Mouse (Mus musculus) spleen, adult 2 months (tissue): ENCODE measurements around the gene Mark3. TPM values are rescaled to one million over a fixed set of nuclear protein-coding genes. Genes with fewer than 3 reads are reported as not detected.
"Not testable (repeated sequence)": the region's sequence is repeated elsewhere in the genome, so short reads cannot be mapped to it uniquely, and the experiment has no call there.

Experiments used
- DNase-seq, 2 experiments: peaks; one replicate each; pipeline versions ENCODE4 v3.0.0 to v3.0.0-alpha.2; 2012 to 2021; ENCODE audit warnings: low spot score in 2 of 2, low read depth in 1 of 2
- H3K27ac ChIP-seq: fragments of 200-500 bp; 2 replicates; pipeline ENCODE4 v1.5.1; 2012; ENCODE audit warnings: low read length, inconsistent platforms; ENCODE audit not compliant: insufficient read depth
- H3K27me3 ChIP-seq: fragments of 200-500 bp; 2 replicates; pipeline ENCODE4 v1.6.1; 2012; ENCODE audit warnings: mild to moderate bottlenecking, moderate library complexity, low read length, inconsistent platforms; ENCODE audit not compliant: control insufficient read depth, insufficient read depth
- H3K36me3 ChIP-seq: fragments of 200-500 bp; 2 replicates; pipeline ENCODE4 v1.6.1; 2012; ENCODE audit warnings: mild to moderate bottlenecking, low read length, inconsistent platforms; ENCODE audit not compliant: control insufficient read depth, insufficient read depth
- H3K4me1 ChIP-seq: fragments of 200-500 bp; 2 replicates; pipeline ENCODE4 v1.6.1; 2011; ENCODE audit warnings: inconsistent platforms; ENCODE audit not compliant: control insufficient read depth, insufficient read depth, insufficient read length
- H3K4me3 ChIP-seq: fragments of 200-500 bp; 2 replicates; pipeline ENCODE4 v1.5.1; 2011; ENCODE audit warnings: mild to moderate bottlenecking, inconsistent platforms; ENCODE audit not compliant: insufficient read depth, insufficient read length; ENCODE audit errors: extremely low read depth
- CTCF ChIP-seq: fragments of 200-500 bp; IDR thresholded peaks from 2 replicates; pipeline ENCODE4 v1.5.1; 2011; ENCODE audit warnings: mild to moderate bottlenecking, inconsistent platforms; ENCODE audit not compliant: insufficient read depth, insufficient read length, insufficient replicate concordance; ENCODE audit errors: extremely low read depth
- POLR2A ChIP-seq: fragments of 200-500 bp; IDR thresholded peaks from 2 replicates; pipeline ENCODE4 v1.6.1; 2011; ENCODE audit warnings: low read depth, low read length, inconsistent platforms
- WGBS: fragments of 180-500 bp; shearing (Covaris S2); methylation state at CpG from one replicate; pipeline ENCODE4 v1.1.7; 2018; 5-methylcytosine and 5-hydroxymethylcytosine counted together
- polyA plus RNA-seq: library from polyadenylated mRNA; depleted of rRNA; stranded (reverse); fragments of >200 nt; gene quantifications from 2 replicates; pipeline ENCODE4 v1.2.3, GENCODE M21; 2012

Gene Mark3
- polyA plus RNA-seq, 1 experiment: 19.8 TPM

GRCm38 (mm10) chr12:111548555-111549289 is 25.6 kb upstream of the Mark3 start:
- DNase-seq: no peak
- Histone ChIP-seq H3K4me1 (no peaks in the 10 kb centered on the region), H3K4me3 (no peak overlapping the region), H3K27ac (no peak overlapping the region), H3K27me3 (no peaks in the 10 kb centered on the region), H3K36me3 (peaks cover 16% of the 10 kb centered on the region)
- 78% methylated on average over 2 of the region's 2 CpGs for WGBS
- TF ChIP-seq POLR2A: no peak
- no peak for TF ChIP-seq CTCF

DNA sequence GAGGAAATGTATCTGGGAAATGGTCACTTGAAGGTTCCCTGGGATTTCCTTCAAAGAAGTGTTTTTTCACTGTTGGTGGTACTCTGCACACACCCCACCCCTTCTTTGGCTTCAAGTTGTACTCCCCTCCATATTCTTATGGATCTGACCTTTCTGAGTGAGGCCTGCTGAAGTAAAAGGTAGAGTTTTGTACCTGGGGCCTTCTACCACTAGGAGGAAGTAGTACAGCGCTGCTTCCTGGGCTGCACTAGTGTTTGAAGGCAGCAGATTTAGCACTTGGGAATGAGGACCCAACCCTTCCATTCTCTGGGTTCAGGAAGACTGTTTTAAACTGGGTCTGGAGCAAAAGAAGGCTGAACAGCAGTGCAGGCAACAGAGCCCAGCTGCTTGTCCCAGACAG is 23.6 kb upstream of the Mark3 start:
- H3K27me3 ChIP-seq: no peaks in the 10 kb centered on the region
- WGBS: 40% methylated on average over 1 of the region's 1 CpGs

DNA sequence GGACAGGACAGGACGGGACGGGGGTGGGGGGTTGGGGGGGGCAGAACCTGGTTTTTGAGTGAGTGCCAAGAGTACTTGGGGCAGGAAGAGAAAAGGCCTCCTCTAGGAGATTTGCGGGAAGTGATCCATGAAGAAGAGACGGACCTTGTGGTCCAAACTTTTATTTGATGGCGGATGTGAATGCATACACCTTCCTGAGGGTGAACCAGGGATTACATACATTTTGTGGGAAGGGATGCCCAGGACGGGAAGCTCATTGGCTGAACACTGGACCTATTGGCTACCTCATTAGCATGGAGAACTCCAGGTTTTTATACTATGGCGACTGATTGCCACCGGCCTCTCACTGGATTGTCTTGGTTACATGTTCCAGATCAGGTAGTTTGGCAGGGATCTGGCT is 22.0 kb upstream of the Mark3 start:
- no peaks in the 10 kb centered on the region; the same call in 1 of the 2 replicates for H3K4me1 ChIP-seq
- no peak for TF ChIP-seq CTCF
- no peak for TF ChIP-seq POLR2A
- DNase-seq: no peak
- no peaks in the 10 kb centered on the region for H3K27me3 ChIP-seq
- 92% methylated on average over 8 of the region's 8 CpGs for WGBS
- no peak overlapping the region for H3K27ac ChIP-seq
- H3K36me3 ChIP-seq: peaks cover 4% of the 10 kb centered on the region; the same call in 1 of the 2 replicates
- H3K4me3 ChIP-seq: no peak overlapping the region

More for the DNA sequence above, 23.6 kb upstream of the Mark3 start:
- no peak for DNase-seq
- H3K36me3 ChIP-seq: peaks cover 11% of the 10 kb centered on the region
- no peak overlapping the region for H3K27ac ChIP-seq
- no peaks in the 10 kb centered on the region for H3K4me1 ChIP-seq
- TF ChIP-seq POLR2A: no peak
- TF ChIP-seq CTCF: no peak
- H3K4me3 ChIP-seq: no peak overlapping the region

DNA sequence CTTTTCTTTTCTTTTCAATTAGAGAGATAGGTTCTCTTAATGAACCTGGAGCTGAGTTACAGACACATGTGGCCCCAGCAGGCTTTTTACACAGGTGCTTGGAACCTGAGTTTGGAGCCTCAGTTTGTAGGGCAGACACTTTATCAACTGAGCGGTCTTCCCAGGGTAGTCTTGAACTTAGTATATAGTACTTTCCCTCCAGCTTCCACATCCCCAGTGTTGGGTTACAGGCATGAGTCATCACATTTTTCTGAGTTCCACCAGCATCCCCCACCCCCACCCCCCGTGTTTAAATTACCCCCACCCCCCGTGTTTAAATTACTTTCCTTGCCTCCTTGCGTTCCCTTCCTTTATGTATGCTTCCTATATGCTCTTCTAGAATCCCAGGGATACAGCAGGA is 19.0 kb upstream of the Mark3 start:
- TF ChIP-seq POLR2A (no peak), CTCF (no peak)
- no peak for DNase-seq
- H3K36me3 ChIP-seq: no peaks in the 10 kb centered on the region
- peaks cover 3% of the 10 kb centered on the region for H3K4me1 ChIP-seq
- no peaks in the 10 kb centered on the region for H3K27me3 ChIP-seq
- WGBS: 71% methylated on average over 4 of the region's 4 CpGs
- H3K27ac ChIP-seq: no peak overlapping the region
- H3K4me3 ChIP-seq: no peak overlapping the region

DNA sequence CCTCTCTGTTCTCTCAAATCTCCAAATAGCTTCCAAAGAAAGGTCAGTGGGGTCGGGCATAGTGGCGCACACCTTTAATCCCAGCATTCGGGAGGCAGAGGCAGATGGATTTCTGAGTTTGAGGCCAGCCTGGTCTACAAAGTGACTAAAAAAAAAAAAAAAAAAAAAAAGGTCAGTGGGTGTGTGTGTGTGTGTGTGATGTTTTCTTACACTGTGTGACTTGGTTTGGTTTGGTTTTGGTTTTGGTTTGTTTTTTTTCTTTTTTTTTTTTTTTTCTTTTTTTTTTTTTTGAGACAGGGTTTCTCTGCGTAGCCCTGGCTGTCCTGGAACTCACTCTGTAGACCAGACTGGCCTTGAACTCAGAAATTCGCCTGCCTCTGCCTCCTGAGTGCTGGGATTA is 18.4 kb upstream of the Mark3 start:
- 81% methylated on average over 5 of the region's 5 CpGs for WGBS
- not testable (repeated sequence) for DNase-seq

DNA sequence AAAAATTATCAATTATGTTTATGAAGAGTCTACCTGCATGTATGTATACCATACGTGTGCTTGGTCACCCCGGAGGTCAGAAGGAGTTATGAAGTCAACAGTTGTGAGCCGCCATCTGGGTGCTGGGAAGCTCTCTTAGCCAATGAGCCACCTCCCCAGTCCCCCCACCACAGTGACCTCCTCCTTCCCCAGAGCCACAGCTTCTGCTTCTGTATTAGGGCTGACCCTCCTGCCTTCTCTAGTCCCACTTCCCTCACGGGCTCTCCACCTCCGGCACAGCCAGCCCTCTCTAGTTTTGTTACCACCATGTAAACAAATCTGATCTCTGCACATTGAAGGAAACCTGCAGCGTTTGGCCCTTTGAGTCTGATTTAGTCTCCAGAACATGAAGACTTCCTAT is 16.8 kb upstream of the Mark3 start:
- Histone ChIP-seq H3K36me3 (no peaks in the 10 kb centered on the region), H3K4me1 (peaks cover 3% of the 10 kb centered on the region), H3K27ac (no peak overlapping the region), H3K4me3 (no peak overlapping the region), H3K27me3 (no peaks in the 10 kb centered on the region)
- WGBS: 28% methylated on average over 6 of the region's 6 CpGs
- no peak for TF ChIP-seq CTCF
- TF ChIP-seq POLR2A: no peak
- no peak for DNase-seq

More for the DNA sequence above, 18.4 kb upstream of the Mark3 start:
- not testable (repeated sequence) for H3K36me3 ChIP-seq, H3K27me3 ChIP-seq, H3K4me1 ChIP-seq, H3K4me3 ChIP-seq, H3K27ac ChIP-seq

DNA sequence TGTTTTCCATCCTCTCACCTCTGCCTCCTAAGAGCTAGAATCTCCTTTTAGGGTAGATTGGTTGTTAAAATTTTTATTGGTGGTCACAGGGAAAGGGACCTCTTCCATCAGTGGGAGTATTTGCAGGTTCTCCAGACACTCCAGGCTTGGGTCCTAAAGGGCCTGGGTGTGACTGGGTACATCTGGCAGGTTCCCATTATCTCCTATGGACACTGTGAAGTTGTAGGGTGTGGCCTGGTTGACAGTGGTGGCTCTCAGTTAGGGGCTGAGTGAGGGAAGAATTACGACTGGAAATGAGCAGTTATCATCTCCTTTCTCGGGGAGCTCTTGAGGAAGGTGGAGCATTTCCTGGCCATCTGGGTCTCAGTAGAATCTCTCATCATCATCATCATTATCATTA is 15.7 kb upstream of the Mark3 start:
- Histone ChIP-seq H3K27ac (no peak overlapping the region), H3K27me3 (no peaks in the 10 kb centered on the region), H3K36me3 (no peaks in the 10 kb centered on the region), H3K4me3 (no peak overlapping the region), H3K4me1 (peaks cover 3% of the 10 kb centered on the region)
- no peak for DNase-seq
- WGBS: 61% methylated on average over 2 of the region's 2 CpGs
- TF ChIP-seq CTCF (no peak), POLR2A (no peak)
